Mouse (Mus musculus) thymus, postnatal 14 days (tissue): ENCODE data around the gene Adcy9.

Source experiments
- DNase-seq: peaks from one replicate; pipeline ENCODE4 v3.0.0; 2021

Gene Adcy9

DNA sequence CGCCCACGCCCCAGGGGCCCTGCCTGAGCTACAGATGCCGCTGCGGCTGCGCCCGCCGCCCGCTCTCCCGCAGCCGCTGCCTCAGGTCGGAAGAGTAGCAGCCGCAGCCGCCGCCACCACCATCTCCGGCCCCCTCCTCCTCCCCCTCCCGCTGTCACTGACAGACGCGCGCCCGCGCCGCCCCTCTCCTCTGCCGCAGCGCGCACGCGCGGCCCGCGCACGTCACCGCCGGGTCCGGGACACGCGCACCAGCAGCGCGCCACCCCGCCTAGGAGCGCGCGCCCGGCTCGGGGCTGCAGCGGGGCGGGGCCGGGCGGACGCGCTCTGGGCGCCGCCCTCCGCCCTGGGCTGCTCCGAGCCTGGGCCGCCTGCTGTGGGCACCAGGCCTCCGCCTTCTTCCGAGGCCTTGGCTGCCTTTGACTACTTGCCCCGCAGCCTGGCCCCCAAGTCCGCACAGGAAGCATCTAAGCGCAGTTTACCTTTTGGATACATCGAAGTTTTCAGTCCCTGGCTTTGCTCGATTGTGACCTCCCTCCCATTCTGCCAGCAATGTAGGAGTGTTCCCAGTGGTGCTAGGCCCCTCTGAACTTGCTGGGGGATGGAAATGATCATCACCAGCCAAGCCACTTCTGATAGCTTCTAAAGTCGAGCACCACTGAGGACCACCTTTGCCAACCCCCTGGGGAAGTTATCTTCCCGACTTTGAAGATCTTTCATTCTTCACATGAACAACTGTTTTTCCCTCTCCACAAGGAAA, at the start of gene Adcy9:
Adcy9 (minus strand) TSS at position 201 of the 757 bp plus-strand sequence.
- peak; percentile 96 for DNase-seq

- DNase-seq, result no peak
Measured at GRCm38 (mm10) chr16:4469599-4470352, 49.5 kb upstream of the Adcy9 start.

DNA sequence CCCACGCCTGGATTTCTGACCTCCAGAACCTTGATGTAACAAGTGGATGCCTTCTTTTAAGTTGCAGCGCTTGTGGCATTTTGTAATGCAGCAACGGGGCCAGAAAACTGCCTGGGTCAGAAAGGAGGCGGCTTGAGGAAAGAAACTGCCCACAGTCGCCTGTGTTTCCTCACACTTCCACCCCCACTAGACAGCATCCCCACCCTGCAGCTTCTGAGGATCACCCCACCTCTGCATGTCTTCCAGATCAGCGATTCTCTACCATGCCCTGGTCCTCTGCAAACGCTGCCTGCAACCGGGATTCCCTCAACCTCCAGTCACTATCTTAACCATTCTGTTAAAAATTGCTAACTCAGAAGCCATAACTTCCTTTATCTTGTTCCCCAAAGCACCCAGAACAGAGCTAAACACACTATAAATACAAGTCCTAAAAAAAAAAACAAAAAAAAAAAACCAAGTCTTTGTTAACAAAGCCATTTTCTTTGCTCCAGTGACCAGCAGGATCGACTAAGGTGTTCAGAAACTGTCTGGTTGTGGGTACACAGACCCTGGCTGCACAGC, 44.3 kb upstream of the Adcy9 start:
- DNase-seq, result no peak

- no peak for DNase-seq
Measured at GRCm38 (mm10) chr16:4457927-4458326, 37.6 kb upstream of the Adcy9 start.

DNA sequence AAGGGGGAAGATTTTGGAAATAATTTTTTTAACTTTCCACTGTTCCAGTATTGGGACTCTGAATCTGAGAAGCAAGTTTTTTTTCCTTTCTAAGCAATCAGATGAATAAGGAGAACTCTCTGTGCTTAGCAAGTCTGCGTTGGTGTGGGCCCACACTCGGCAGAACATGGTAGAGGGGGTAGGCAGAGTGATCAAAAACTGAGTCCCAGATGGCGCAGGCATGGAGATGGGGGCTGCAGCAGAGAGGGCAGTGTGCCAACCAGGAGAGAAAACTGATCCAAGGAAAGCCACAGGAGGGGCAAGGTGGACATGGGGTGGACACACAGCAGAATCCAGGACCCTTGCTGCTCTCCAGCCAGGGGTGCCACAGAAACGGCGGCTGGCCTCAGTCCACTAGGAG, 36.1 kb upstream of the Adcy9 start:
- no peak for DNase-seq

DNA sequence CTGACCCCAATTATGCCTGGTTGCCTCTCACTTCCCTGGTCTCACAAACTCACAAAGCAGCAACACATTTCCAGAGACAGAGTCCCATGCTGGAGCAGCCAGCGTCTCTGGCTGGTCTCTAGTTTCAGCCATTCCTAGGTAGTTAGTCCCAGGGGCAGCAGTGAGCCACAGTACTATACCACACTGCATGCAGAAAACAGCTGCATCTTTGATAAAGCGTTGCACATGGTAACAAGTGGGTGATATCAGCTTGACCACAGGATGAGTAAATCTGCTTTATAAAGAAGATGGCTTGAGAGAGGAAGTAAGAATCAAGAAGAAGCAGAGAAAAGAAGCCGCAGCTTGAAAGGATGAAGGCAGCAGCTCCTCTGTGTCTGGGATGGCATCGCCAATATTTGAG, 35.4 kb upstream of the Adcy9 start:
- no peak for DNase-seq

DNA sequence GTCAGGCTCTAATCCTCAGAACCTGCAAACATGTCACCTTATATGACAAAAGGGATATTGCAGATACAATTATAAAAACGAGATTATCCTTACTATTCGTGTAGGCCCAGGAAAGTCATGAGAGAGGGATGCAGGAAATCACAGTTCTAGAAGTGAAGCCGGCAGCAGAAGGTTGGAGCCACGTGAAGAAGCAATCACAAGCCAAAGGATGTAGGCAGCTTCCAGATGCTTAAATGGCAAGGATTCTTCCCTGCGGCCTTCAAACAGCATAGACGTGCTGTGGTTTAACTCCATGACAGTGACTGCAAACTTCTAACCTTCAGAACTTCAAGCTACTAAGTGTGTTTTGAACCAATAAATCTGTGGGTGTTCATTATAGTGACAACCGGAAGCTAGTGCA, 34.3 kb upstream of the Adcy9 start:
- DNase-seq, result no peak

DNA sequence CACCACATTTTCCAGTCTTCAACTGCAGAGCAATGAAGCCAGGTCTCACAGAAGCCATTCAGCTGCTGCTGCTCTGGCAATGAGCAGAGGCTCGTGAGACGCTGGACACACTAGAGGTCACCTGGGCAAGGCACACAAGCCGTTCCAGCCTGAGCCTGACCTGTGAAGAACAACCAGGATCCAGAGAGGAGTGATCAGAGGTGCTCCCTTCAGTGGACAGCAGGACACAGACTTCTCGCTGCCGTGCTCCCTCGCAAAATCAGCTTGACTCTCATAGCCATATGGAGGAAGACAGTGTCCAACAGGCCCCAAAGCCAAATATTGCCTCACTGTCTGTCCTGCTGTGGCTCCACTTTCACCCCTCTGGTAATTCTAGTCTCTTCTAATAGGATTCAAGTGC, 29.1 kb upstream of the Adcy9 start:
- DNase-seq, result no peak

GRCm38 (mm10) chr16:4448235-4448634, 27.9 kb upstream of the Adcy9 start:
- no peak for DNase-seq

- DNase-seq, result no peak
Measured at GRCm38 (mm10) chr16:4446395-4446794, 26.1 kb upstream of the Adcy9 start.

GRCm38 (mm10) chr16:4444378-4444777, 24.1 kb upstream of the Adcy9 start:
- DNase-seq, result no peak

GRCm38 (mm10) chr16:4439302-4440066, 19.2 kb upstream of the Adcy9 start:
- no peak for DNase-seq

GRCm38 (mm10) chr16:4436738-4437137, 16.4 kb upstream of the Adcy9 start:
- no peak for DNase-seq

DNA sequence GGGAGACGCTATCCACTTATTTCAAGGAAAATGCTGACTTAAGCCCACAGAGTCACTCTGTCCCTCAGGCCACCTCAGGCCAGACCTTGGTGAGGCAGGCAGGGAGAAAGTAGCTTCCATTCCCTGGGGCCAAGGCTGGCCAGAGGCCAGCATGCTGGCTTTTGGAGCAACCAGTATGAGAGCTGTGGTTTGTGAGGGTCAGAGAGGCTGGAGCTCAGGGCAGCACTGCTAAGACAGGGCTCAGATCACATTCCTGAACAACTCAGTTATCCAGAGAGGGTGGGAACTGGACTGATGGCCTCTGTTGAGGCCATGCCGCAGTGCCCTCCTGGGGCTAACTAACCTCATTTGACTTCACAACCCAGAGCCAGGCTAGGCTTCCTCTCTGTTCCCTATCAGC, 15.1 kb upstream of the Adcy9 start:
- no peak for DNase-seq

DNA sequence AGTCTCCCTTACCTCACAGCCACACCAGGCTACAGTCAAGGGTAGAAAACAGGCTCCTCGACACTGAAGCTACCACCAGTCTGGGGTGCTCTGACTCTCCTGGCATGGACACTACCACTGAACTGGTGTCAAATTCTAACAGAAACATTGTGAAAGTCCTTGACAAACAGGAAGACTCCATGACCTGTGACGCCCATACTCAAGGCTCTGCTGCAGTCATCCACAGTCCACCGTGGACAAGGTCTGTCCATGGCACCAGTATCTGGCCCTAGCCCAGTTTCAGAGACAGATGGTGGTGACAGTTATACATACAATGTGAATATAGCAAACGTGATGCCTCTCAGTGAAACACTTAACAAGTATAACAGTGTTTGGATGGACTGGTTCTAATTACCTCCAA, 11.5 kb upstream of the Adcy9 start:
- no peak for DNase-seq

DNA sequence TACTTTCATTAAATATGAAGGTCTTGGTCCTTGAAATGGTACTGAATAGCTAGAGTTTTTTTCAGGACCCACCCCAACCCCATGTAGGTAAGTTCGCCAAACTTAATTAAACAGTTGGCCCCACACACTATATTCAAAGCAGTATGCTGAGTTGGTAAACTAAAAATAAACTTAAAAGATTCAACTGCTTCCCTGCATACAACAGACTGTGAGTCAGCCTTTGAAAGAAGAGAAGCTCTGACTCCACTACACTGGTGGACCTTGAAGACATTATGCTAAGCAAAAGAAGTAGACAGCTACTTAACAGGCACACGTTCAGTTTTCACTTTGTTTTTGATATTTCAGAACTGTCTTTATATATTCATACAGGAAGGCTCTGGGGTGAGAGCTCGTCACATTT, 10.7 kb upstream of the Adcy9 start:
- no peak for DNase-seq

DNA sequence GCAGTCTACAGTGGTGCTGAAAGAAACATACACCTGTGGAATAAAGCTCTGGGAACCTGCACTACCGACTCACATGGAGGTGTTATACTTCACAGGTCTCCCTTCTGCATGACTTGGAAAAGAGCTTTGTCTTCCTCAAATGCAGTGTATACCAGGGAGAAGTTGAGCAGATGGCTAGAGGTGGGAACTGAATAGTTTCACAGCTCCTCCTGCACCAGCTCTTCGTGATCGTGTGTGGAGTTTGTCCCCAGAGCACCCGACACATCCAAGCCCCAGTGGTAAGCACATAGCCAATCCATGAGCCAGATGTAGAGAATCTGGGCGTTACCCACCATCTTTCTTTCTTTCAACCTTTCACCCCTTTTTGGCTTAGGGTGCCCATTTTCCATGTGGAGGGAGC, 9.9 kb upstream of the Adcy9 start:
- no peak for DNase-seq

- no peak for DNase-seq
Measured at GRCm38 (mm10) chr16:4425658-4426234, 5.4 kb upstream of the Adcy9 start.

DNA sequence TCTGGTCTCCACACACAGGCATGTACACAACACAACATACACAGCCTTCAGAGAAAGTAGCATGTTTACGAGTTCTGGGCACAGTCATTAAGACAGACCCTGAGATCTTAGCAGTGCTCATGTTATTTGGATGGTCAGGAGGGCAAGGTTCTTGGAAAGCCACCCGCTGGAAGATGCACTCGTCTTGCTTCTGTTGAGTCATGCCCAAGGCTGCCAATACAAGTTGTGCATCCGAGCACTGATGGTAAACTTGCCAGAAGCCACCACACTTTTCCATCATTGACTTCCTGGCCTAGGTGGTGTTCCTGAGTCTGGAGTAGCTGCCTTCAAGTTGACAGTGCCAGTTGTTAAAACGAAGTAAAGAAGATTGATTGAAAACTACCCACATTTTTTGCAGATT, 3.3 kb upstream of the Adcy9 start:
- no peak for DNase-seq

DNA sequence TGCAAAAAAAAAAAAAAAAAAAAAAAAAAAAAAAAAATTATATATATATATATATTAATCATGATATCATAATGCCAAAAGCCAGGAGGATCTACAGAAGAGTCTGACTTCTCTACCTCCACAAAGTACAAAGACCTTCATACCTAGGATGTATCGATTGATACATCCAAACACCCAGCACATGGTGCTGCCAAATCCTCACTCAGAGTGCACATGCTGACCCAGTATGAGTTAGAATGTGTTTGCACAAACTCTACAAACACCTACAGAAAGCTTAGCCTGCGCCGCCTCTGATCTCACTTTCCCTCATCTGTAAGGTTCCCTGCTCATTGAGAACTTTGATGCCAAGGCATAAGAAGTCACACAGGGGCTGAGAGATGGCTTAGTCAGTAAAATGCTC, 2.7 kb upstream of the Adcy9 start:
- DNase-seq, result no peak

GRCm38 (mm10) chr16:4419546-4420297, 576 bp downstream of the Adcy9 start:
- peak; percentile 63 for DNase-seq
